Mouse (Mus musculus): ENCODE data around the gene Man1c1. TPM values are rescaled to one million over a fixed set of nuclear protein-coding genes. Genes with fewer than 3 reads are reported as not detected.

The Man1c1 gene
- total RNA-seq, 2 experiments from 2014 or later, result 26.9 to 28.3 TPM

- no peak for DNase-seq
Observed at GRCm38 (mm10) chr4:134546814-134547705, 157.0 kb downstream of the Man1c1 start.

GRCm38 (mm10) chr4:134543261-134543660 is 160.8 kb downstream of the Man1c1 start:
- peak; percentile 87 to 98 for DNase-seq

- no peak for DNase-seq
Observed at GRCm38 (mm10) chr4:134542726-134543125, 161.4 kb downstream of the Man1c1 start.

GRCm38 (mm10) chr4:134538997-134539580 is 165.0 kb downstream of the Man1c1 start:
- DNase-seq, result no peak

GRCm38 (mm10) chr4:134535787-134536151 is 168.3 kb downstream of the Man1c1 start:
- DNase-seq, result no peak

GRCm38 (mm10) chr4:134534932-134535786 is 168.9 kb downstream of the Man1c1 start, which contains the start of gene Mtfr1l:
Gene Mtfr1l (minus strand): TSS chr4:134535387.
- peak; percentile 99 for DNase-seq

GRCm38 (mm10) chr4:134534124-134534886 is 169.8 kb downstream of the Man1c1 start:
- DNase-seq, result peak; percentile 77 to 78

GRCm38 (mm10) chr4:134533421-134533820 is 170.7 kb downstream of the Man1c1 start:
- DNase-seq, result no peak

GRCm38 (mm10) chr4:134532928-134533327 is 171.2 kb downstream of the Man1c1 start:
- DNase-seq, result no peak

GRCm38 (mm10) chr4:134526220-134526619 is 177.9 kb downstream of the Man1c1 start:
- no peak for DNase-seq

GRCm38 (mm10) chr4:134525806-134526205 is 178.3 kb downstream of the Man1c1 start:
- no peak for DNase-seq

GRCm38 (mm10) chr4:134523447-134523846 is 180.6 kb downstream of the Man1c1 start:
- no peak for DNase-seq

- DNase-seq, result no peak
Observed at GRCm38 (mm10) chr4:134519281-134519680, 184.8 kb downstream of the Man1c1 start.

- DNase-seq, result no peak
Observed at GRCm38 (mm10) chr4:134518541-134518940, 185.5 kb downstream of the Man1c1 start.

- DNase-seq, result no peak
Observed at GRCm38 (mm10) chr4:134517719-134518118, 186.4 kb downstream of the Man1c1 start.

- DNase-seq, result peak; percentile 64 to 81
Observed at GRCm38 (mm10) chr4:134516981-134517380, 187.1 kb downstream of the Man1c1 start.

- DNase-seq, result no peak
Observed at GRCm38 (mm10) chr4:134515614-134516013, 188.5 kb downstream of the Man1c1 start.

GRCm38 (mm10) chr4:134514309-134514930 is 189.7 kb downstream of the Man1c1 start:
- no peak for DNase-seq

- peak; percentile 76 to 77 for DNase-seq
Observed at GRCm38 (mm10) chr4:134512798-134513197, 191.3 kb downstream of the Man1c1 start.

- DNase-seq, result no peak
Observed at GRCm38 (mm10) chr4:134511730-134512129, 192.4 kb downstream of the Man1c1 start.
